Mouse (Mus musculus): ENCODE data around the gene Olfr801. TPM values are rescaled to one million over a fixed set of nuclear protein-coding genes. Genes with fewer than 3 reads are reported as not detected.

Gene Olfr801
- polyA plus RNA-seq (2012; ENCODE audit: insufficient read depth, low replicate concordance), result not detected in 2 replicates

DNA sequence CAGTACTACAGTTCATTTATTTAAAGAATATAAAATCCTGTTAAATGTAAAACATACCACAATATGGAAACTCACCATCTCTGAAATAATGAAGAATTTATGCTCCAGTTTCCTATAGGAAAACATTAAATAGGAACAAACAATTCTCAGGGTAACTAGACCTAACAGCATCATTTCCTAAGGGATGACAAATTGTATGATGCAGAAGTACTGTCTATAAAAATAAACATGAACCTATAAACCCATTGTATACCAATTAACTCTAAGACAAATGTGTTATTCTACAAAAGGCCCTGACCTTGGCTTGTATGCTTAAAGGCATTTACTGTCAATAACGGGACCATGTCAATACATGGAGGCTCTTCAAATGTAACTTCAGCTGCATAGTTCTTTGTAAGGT is at the start of gene Olfr801:
Gene Olfr801, minus strand, starts transcription at position 101 of the 400 bp plus-strand sequence.
- Histone ChIP-seq H3K27me3 (replicated peaks) (no peaks in the 10 kb centered on the region), H3K36me3 (replicated peaks; ENCODE audit: low read length) (no peaks in the 10 kb centered on the region), H3K4me3 (replicated peaks) (no peak within 1 kb of the TSS), H3K4me1 (no peaks in the 10 kb centered on the region), H3K9me3 (no peaks in the 10 kb centered on the region)
- TF ChIP-seq FLI1 (IDR thresholded peaks at IDR 0.05; ENCODE audit: low read length) (no peak), GATA1 (IDR thresholded peaks at IDR 0.05; ENCODE audit: borderline replicate concordance, low read length) (no peak)

DNA sequence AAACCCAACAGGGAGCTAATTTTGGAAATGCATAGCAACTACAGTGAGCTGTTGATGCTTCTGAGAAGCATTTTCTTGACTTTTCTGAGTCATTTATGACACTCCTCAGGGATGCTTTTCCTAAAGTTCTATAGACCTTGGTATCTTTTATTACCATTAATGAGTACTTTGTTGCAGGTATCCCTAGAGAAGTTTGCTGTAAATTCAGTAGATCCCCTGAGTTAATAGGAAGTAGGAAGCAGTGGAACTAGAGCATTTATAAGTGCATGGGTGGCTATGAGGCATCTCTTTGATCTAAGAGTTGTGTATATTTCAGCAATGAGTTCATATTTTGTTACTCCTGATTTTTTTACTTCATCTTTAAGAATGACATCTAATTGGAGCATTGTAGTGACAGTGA is 29.2 kb upstream of the Olfr801 start, which contains the start of gene Olfr804:
Gene Olfr804, plus strand, starts transcription at position 301 of the 400 bp plus-strand sequence.
- no peaks in the 10 kb centered on the region for H3K36me3 ChIP-seq (replicated peaks; ENCODE audit: low read length)
- H3K4me3 ChIP-seq (replicated peaks), result no peak within 1 kb of the TSS
- no peaks in the 10 kb centered on the region for H3K4me1 ChIP-seq
- no peaks in the 10 kb centered on the region for H3K27me3 ChIP-seq (replicated peaks)
- no peaks in the 10 kb centered on the region for H3K9me3 ChIP-seq
- no peak for TF ChIP-seq GATA1 (IDR thresholded peaks at IDR 0.05; ENCODE audit: borderline replicate concordance, low read length)
- no peak for TF ChIP-seq FLI1 (IDR thresholded peaks at IDR 0.05; ENCODE audit: low read length)

DNA sequence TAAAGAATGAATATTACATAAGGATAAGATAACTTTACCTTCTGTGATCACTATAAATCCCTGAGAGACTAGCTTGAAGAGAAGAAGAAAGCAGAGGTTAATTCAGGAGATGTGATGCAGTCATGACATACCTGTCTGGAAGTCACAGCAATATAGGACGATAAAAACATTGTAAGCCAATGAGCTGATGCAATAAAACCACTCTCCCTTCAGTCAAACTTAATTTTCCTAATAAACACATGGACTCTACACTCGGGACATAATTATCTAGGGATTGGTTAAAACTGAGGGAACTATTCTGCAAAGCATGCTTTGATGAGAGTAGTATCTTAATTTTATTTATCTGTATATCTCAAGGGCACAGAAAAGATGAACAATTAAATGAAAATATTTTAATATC is 20.5 kb upstream of the Olfr801 start, which contains the start of gene Olfr803:
Gene Olfr803, minus strand, starts transcription at position 101 of the 400 bp plus-strand sequence.
- peaks cover 16% of the 10 kb centered on the region for H3K9me3 ChIP-seq
- H3K27me3 ChIP-seq (replicated peaks), result no peaks in the 10 kb centered on the region
- H3K36me3 ChIP-seq (replicated peaks; ENCODE audit: low read length), result no peaks in the 10 kb centered on the region
- H3K4me3 ChIP-seq (replicated peaks), result no peak within 1 kb of the TSS
- no peak for TF ChIP-seq GATA1 (IDR thresholded peaks at IDR 0.05; ENCODE audit: borderline replicate concordance, low read length)
- TF ChIP-seq FLI1 (IDR thresholded peaks at IDR 0.05; ENCODE audit: low read length), result no peak
- H3K4me1 ChIP-seq, result no peaks in the 10 kb centered on the region

DNA sequence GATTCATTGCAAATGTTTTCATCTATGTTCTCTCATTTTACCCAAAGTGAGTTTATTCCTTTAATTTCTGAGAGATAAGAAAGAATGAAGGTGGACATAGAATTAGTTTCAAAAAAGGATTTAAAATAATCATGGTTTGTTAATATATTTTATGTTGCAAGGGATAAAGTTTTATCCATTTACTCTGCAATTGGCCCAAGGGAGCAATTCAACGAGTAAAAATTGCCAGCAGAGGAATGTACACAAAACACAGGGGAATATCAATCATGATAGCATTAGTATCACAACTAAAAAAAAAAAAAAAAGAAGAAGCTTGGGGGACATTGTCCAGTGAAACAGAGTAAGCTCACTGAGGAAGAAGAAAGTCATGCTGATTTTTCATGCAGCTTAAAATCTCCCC is 14.4 kb upstream of the Olfr801 start, which contains the start of gene Olfr802:
Gene Olfr802, minus strand, starts transcription at position 101 of the 400 bp plus-strand sequence.
- H3K4me3 ChIP-seq (replicated peaks), result no peak within 1 kb of the TSS
- no peaks in the 10 kb centered on the region for H3K27me3 ChIP-seq (replicated peaks)
- no peaks in the 10 kb centered on the region for H3K9me3 ChIP-seq
- no peaks in the 10 kb centered on the region for H3K36me3 ChIP-seq (replicated peaks; ENCODE audit: low read length)
- TF ChIP-seq FLI1 (IDR thresholded peaks at IDR 0.05; ENCODE audit: low read length) (no peak), GATA1 (IDR thresholded peaks at IDR 0.05; ENCODE audit: borderline replicate concordance, low read length) (no peak)
- H3K4me1 ChIP-seq, result no peaks in the 10 kb centered on the region

DNA sequence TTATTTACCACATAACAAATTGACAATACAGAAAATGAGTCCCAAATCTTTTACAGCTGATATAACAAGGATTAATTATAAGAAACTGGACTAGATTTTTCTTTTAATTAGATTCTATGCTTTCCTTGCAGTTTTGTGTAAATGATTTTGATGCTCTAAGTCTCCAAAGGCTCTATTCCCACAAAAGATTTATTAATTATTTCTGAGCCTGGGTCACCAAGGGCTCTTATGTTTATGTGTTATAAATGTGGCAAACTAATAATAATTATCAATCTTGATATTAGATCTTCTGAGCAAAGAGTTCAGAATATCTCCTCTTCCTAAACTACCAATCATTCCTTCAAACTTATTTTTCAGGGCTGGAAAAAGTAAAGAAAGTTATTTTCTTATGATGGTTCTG is 16.3 kb downstream of the Olfr801 start, which contains the start of gene Olfr800:
Gene Olfr800, plus strand, starts transcription at position 301 of the 400 bp plus-strand sequence.
- no peak for TF ChIP-seq FLI1 (IDR thresholded peaks at IDR 0.05; ENCODE audit: low read length)
- TF ChIP-seq GATA1 (IDR thresholded peaks at IDR 0.05; ENCODE audit: borderline replicate concordance, low read length), result no peak

DNA sequence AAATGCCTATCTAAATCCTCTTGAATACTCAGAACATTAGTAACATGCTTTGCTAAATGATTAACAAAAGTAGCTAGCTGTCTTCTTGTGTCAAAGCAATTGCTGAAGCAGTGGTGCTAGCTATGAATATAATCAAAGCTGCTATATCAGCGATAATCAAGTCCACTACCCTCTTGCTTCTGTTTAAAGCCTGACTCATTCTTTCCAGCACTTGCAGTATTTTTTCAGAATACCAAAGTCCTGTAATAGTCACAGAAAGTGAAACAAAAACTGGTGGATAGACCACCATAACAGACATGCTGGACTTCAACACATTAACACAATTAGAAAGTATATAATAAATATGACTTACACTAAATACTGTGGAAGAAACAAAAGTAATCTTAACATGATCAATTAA is 21.9 kb downstream of the Olfr801 start:
- no peak for TF ChIP-seq FLI1 (IDR thresholded peaks at IDR 0.05; ENCODE audit: low read length)
- no peak for TF ChIP-seq GATA1 (IDR thresholded peaks at IDR 0.05; ENCODE audit: borderline replicate concordance, low read length)
- H3K4me1 ChIP-seq, result no peaks in the 10 kb centered on the region
- H3K36me3 ChIP-seq (replicated peaks; ENCODE audit: low read length), result no peaks in the 10 kb centered on the region
- H3K4me3 ChIP-seq (replicated peaks), result no peak overlapping the region
- no peaks in the 10 kb centered on the region for H3K9me3 ChIP-seq
- H3K27me3 ChIP-seq (replicated peaks), result no peaks in the 10 kb centered on the region

More for the DNA sequence above, 16.3 kb downstream of the Olfr801 start, which contains the start of gene Olfr800:
- no peaks in the 10 kb centered on the region for H3K9me3 ChIP-seq
- H3K4me3 ChIP-seq (replicated peaks), result no peak within 1 kb of the TSS
- no peaks in the 10 kb centered on the region for H3K4me1 ChIP-seq
- H3K36me3 ChIP-seq (replicated peaks; ENCODE audit: low read length), result no peaks in the 10 kb centered on the region
- no peaks in the 10 kb centered on the region for H3K27me3 ChIP-seq (replicated peaks)

DNA sequence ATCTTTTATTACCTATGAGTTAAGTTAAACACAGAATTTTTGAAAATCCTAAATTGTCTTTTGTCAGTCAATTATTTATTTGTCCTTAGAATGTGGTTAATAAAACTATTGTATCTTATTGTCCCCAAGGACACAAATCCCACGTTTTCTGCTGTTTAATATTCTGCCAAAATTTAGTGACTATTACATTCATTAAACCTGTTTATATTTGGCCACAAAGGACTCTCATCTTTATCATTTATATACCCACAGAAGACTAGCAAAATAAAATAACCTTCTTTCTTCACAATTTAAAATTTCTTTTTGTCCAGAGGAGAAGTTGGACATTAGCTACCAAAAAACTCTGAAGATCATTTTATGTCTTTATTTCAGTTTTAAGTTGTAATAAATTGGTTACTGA is 36.5 kb downstream of the Olfr801 start, which contains the start of gene Olfr799:
Gene Olfr799, plus strand, starts transcription at position 301 of the 400 bp plus-strand sequence.
- H3K9me3 ChIP-seq, result peaks cover 4% of the 10 kb centered on the region
- no peaks in the 10 kb centered on the region for H3K36me3 ChIP-seq (replicated peaks; ENCODE audit: low read length)
- H3K27me3 ChIP-seq (replicated peaks), result no peaks in the 10 kb centered on the region
- no peak within 1 kb of the TSS for H3K4me3 ChIP-seq (replicated peaks)
- no peaks in the 10 kb centered on the region for H3K4me1 ChIP-seq
- no peak for TF ChIP-seq GATA1 (IDR thresholded peaks at IDR 0.05; ENCODE audit: borderline replicate concordance, low read length)
- TF ChIP-seq FLI1 (IDR thresholded peaks at IDR 0.05; ENCODE audit: low read length), result no peak

DNA sequence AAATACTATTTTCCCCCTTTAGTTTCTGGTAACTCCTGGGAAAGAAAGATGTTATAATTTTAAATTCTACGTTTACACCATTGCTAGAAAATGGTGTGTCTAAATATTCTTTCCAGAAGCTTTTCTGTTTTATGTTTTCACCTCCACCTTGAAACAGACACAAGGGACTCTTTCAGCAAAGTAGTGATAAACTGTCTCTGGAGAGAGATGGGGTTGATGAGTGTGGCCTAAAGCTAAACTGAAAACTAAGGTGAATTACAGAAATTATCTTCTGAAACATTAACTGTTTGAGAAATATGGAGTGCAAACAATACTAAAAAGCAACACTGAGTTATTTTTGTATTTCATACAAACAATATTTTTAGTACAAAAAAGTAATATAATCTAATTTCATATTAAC is 45.8 kb downstream of the Olfr801 start, which contains the start of gene Olfr798:
Gene Olfr798, minus strand, starts transcription at position 101 of the 400 bp plus-strand sequence.
- H3K9me3 ChIP-seq, result no peaks in the 10 kb centered on the region; the same call in 1 of the 2 replicates
- no peak for TF ChIP-seq GATA1 (IDR thresholded peaks at IDR 0.05; ENCODE audit: borderline replicate concordance, low read length)
- no peak for TF ChIP-seq FLI1 (IDR thresholded peaks at IDR 0.05; ENCODE audit: low read length)
- no peak within 1 kb of the TSS for H3K4me3 ChIP-seq (replicated peaks)
- no peaks in the 10 kb centered on the region for H3K4me1 ChIP-seq
- no peaks in the 10 kb centered on the region for H3K36me3 ChIP-seq (replicated peaks; ENCODE audit: low read length)
- H3K27me3 ChIP-seq (replicated peaks), result no peaks in the 10 kb centered on the region

DNA sequence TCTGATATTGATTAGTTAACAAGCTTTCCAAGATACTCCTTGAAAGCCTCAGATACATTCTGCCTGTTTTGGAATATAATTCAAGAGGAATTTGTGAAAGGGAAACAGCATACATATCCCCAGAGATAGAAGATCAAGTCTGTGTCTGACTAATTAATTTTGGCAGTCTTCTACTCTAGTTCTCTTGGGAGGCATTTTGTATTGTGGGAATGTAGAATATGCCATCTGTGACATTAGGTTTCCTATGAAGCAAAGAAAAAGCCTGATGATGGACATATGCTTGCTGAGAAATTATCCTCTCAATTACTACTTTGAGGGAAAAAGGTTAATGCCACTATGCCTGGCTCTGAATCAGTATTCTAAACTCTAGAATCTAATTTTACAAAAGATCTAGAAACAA is 50.4 kb downstream of the Olfr801 start:
- no peak overlapping the region for H3K4me3 ChIP-seq (replicated peaks)
- TF ChIP-seq GATA1 (IDR thresholded peaks at IDR 0.05; ENCODE audit: borderline replicate concordance, low read length) (no peak), FLI1 (IDR thresholded peaks at IDR 0.05; ENCODE audit: low read length) (no peak)
- H3K9me3 ChIP-seq, result no peaks in the 10 kb centered on the region; the same call in 1 of the 2 replicates
- no peaks in the 10 kb centered on the region for H3K27me3 ChIP-seq (replicated peaks)
- H3K36me3 ChIP-seq (replicated peaks; ENCODE audit: low read length), result no peaks in the 10 kb centered on the region
- H3K4me1 ChIP-seq, result no peaks in the 10 kb centered on the region

DNA sequence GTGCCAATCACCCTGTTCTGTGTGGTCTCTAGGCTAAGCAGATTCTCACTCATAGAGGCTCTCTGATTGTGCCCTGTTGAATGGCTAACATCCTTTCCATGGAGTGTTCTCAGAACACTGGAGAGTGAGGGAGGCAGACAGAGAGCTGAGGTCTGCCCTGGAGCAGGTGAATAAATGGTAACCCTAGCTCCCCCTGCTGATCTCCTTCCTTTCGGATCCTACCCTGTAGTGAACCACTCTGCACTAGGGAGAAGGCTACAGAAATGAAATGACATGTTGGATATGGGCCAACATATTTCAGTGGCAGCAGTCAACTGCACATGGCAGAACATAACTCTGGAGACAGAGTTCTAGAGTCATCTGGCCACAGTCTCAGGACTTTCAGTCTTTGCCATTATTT is 51.9 kb downstream of the Olfr801 start:
- TF ChIP-seq GATA1 (IDR thresholded peaks at IDR 0.05; ENCODE audit: borderline replicate concordance, low read length) (no peak), FLI1 (IDR thresholded peaks at IDR 0.05; ENCODE audit: low read length) (no peak)
- Histone ChIP-seq H3K4me3 (replicated peaks) (no peak overlapping the region), H3K36me3 (replicated peaks; ENCODE audit: low read length) (no peaks in the 10 kb centered on the region), H3K9me3 (no peaks in the 10 kb centered on the region; the same call in 1 of the 2 replicates), H3K27me3 (replicated peaks) (no peaks in the 10 kb centered on the region), H3K4me1 (no peaks in the 10 kb centered on the region)

Other genes starting within 250 kb of the Olfr801 start
- not detected in 2 replicates for gene Olfr786, start 246.6 kb downstream of the Olfr801 start, polyA plus RNA-seq (2012; ENCODE audit: insufficient read depth, low replicate concordance)
- 2.0 TPM in 1 of 2 replicates, not detected in the other for gene Olfr787, start 212.0 kb downstream of the Olfr801 start, polyA plus RNA-seq (2012; ENCODE audit: insufficient read depth, low replicate concordance)
- gene Olfr788, start 202.9 kb downstream of the Olfr801 start, polyA plus RNA-seq (2012; ENCODE audit: insufficient read depth, low replicate concordance), result not detected in 2 replicates
- gene Olfr789, start 189.1 kb downstream of the Olfr801 start, polyA plus RNA-seq (2012; ENCODE audit: insufficient read depth, low replicate concordance), result not detected in 2 replicates
- not detected in 2 replicates for gene Olfr790, start 175.4 kb downstream of the Olfr801 start, polyA plus RNA-seq (2012; ENCODE audit: insufficient read depth, low replicate concordance)
- gene Olfr791, start 152.1 kb downstream of the Olfr801 start, polyA plus RNA-seq (2012; ENCODE audit: insufficient read depth, low replicate concordance), result not detected in 2 replicates
- gene Olfr792, start 134.7 kb downstream of the Olfr801 start, polyA plus RNA-seq (2012; ENCODE audit: insufficient read depth, low replicate concordance), result not detected in 2 replicates
- gene Olfr794, start 106.2 kb downstream of the Olfr801 start, polyA plus RNA-seq (2012; ENCODE audit: insufficient read depth, low replicate concordance), result not detected in 2 replicates
- not detected in 2 replicates for gene Olfr796, start 61.3 kb downstream of the Olfr801 start, polyA plus RNA-seq (2012; ENCODE audit: insufficient read depth, low replicate concordance)
- 0.76 TPM in 1 of 2 replicates, not detected in the other for gene Olfr798, start 45.9 kb downstream of the Olfr801 start, polyA plus RNA-seq (2012; ENCODE audit: insufficient read depth, low replicate concordance)
- gene Olfr799, start 36.4 kb downstream of the Olfr801 start, polyA plus RNA-seq (2012; ENCODE audit: insufficient read depth, low replicate concordance), result not detected in 2 replicates
- not detected in 2 replicates for gene Olfr800, start 16.2 kb downstream of the Olfr801 start, polyA plus RNA-seq (2012; ENCODE audit: insufficient read depth, low replicate concordance)
- gene Olfr802, start 14.3 kb upstream of the Olfr801 start, polyA plus RNA-seq (2012; ENCODE audit: insufficient read depth, low replicate concordance), result not detected in 2 replicates
- 8.7 TPM in 1 of 2 replicates, not detected in the other for gene Olfr803, start 20.4 kb upstream of the Olfr801 start, polyA plus RNA-seq (2012; ENCODE audit: insufficient read depth, low replicate concordance)
- gene Olfr804, start 29.3 kb upstream of the Olfr801 start, polyA plus RNA-seq (2012; ENCODE audit: insufficient read depth, low replicate concordance), result not detected in 2 replicates
- gene Olfr805, start 55.5 kb upstream of the Olfr801 start, polyA plus RNA-seq (2012; ENCODE audit: insufficient read depth, low replicate concordance), result not detected in 2 replicates
- not detected in 2 replicates for gene Olfr806, start 68.1 kb upstream of the Olfr801 start, polyA plus RNA-seq (2012; ENCODE audit: insufficient read depth, low replicate concordance)
- not detected in 2 replicates for gene Olfr807, start 83.9 kb upstream of the Olfr801 start, polyA plus RNA-seq (2012; ENCODE audit: insufficient read depth, low replicate concordance)
- gene Olfr808, start 91.6 kb upstream of the Olfr801 start, polyA plus RNA-seq (2012; ENCODE audit: insufficient read depth, low replicate concordance), result not detected in 2 replicates
- gene Olfr809, start 100.8 kb upstream of the Olfr801 start, polyA plus RNA-seq (2012; ENCODE audit: insufficient read depth, low replicate concordance), result 0.07 TPM in 1 of 2 replicates, not detected in the other
- gene Olfr810, start 121.1 kb upstream of the Olfr801 start, polyA plus RNA-seq (2012; ENCODE audit: insufficient read depth, low replicate concordance), result not detected in 2 replicates
- gene Olfr811, start 130.5 kb upstream of the Olfr801 start, polyA plus RNA-seq (2012; ENCODE audit: insufficient read depth, low replicate concordance), result not detected in 2 replicates
- gene Olfr812, start 172.2 kb upstream of the Olfr801 start, polyA plus RNA-seq (2012; ENCODE audit: insufficient read depth, low replicate concordance), result not detected in 2 replicates
- not detected in 2 replicates for gene Olfr813, start 181.5 kb upstream of the Olfr801 start, polyA plus RNA-seq (2012; ENCODE audit: insufficient read depth, low replicate concordance)
- 0.03 TPM in 1 of 2 replicates, not detected in the other for gene Olfr814, start 206.0 kb upstream of the Olfr801 start, polyA plus RNA-seq (2012; ENCODE audit: insufficient read depth, low replicate concordance)
- not detected in 2 replicates for gene Olfr815, start 232.0 kb upstream of the Olfr801 start, polyA plus RNA-seq (2012; ENCODE audit: insufficient read depth, low replicate concordance)
- not detected in 2 replicates for gene Olfr816, start 241.7 kb upstream of the Olfr801 start, polyA plus RNA-seq (2012; ENCODE audit: insufficient read depth, low replicate concordance)